Mouse (Mus musculus): ENCODE data around the gene Sag. TPM values are rescaled to one million over a fixed set of nuclear protein-coding genes. Genes with fewer than 3 reads are reported as not detected.
"Not testable (repeated sequence)": the region's sequence is repeated elsewhere in the genome, so short reads cannot be mapped to it uniquely, and the experiment has no call there.

Gene Sag
- total RNA-seq, 1 experiment from 2014 or later = 1.7 TPM

GRCm38 (mm10) chr1:87824420-87824995 is 21.0 kb downstream of the Sag start:
- no peak for DNase-seq

GRCm38 (mm10) chr1:87825281-87825680 is 21.8 kb downstream of the Sag start:
- DNase-seq = no peak

GRCm38 (mm10) chr1:87825991-87826390 is 22.5 kb downstream of the Sag start:
- peak; percentile 74 for DNase-seq

- no peak for DNase-seq
These were observed 23.0 kb downstream of the Sag start for GRCm38 (mm10) chr1:87826474-87826873.

- DNase-seq = not testable (repeated sequence)
These were observed 24.0 kb downstream of the Sag start for GRCm38 (mm10) chr1:87827476-87827875.

GRCm38 (mm10) chr1:87828185-87828584 is 24.7 kb downstream of the Sag start:
- DNase-seq = peak; percentile 52

- DNase-seq = no peak
These were observed 25.6 kb downstream of the Sag start for GRCm38 (mm10) chr1:87828926-87829580.

GRCm38 (mm10) chr1:87829621-87830211 is 26.2 kb downstream of the Sag start:
- peak; percentile 20 for DNase-seq

GRCm38 (mm10) chr1:87836453-87836852 is 33.0 kb downstream of the Sag start:
- DNase-seq = no peak

- DNase-seq = no peak
These were observed 33.5 kb downstream of the Sag start for GRCm38 (mm10) chr1:87837018-87837417.

- no peak for DNase-seq
These were observed 37.1 kb downstream of the Sag start for GRCm38 (mm10) chr1:87840411-87841208.

GRCm38 (mm10) chr1:87846801-87847474 is 43.5 kb downstream of the Sag start:
- peak; percentile 69 for DNase-seq

GRCm38 (mm10) chr1:87847475-87848168 is 44.1 kb downstream of the Sag start:
- DNase-seq = no peak

- DNase-seq = peak; percentile 58
These were observed 44.9 kb downstream of the Sag start for GRCm38 (mm10) chr1:87848237-87848996.

GRCm38 (mm10) chr1:87849278-87849677 is 45.8 kb downstream of the Sag start:
- no peak for DNase-seq

- no peak for DNase-seq
These were observed 47.9 kb downstream of the Sag start for GRCm38 (mm10) chr1:87851344-87851743.

- no peak for DNase-seq
These were observed 48.8 kb downstream of the Sag start for GRCm38 (mm10) chr1:87852081-87852790.

GRCm38 (mm10) chr1:87852892-87853600 is 49.6 kb downstream of the Sag start, which contains the start of gene Dgkd:
Gene Dgkd, plus strand, starts transcription at chr1:87853287.
- peak; percentile 88 for DNase-seq

- DNase-seq = peak; percentile 59
These were observed 50.3 kb downstream of the Sag start for GRCm38 (mm10) chr1:87853601-87854361.

All from adrenal gland, postnatal 14 days (tissue).